Mouse (Mus musculus) cerebellum, adult 18-20 months (tissue): ENCODE data around the gene Abhd2.

ENCODE experiments used
- DNase-seq, 2 experiments: peaks; one replicate each; pipeline ENCODE4 v3.0.0; 2021

Abhd2 gene

GRCm38 (mm10) chr7:79272789-79273718, at the start of gene Abhd2:
Gene Abhd2 (plus strand): TSS chr7:79273199.
- peak; percentile 100 for DNase-seq

- no peak for DNase-seq
These were observed 47.5 kb upstream of the Abhd2 start for GRCm38 (mm10) chr7:79225477-79225876.

DNA sequence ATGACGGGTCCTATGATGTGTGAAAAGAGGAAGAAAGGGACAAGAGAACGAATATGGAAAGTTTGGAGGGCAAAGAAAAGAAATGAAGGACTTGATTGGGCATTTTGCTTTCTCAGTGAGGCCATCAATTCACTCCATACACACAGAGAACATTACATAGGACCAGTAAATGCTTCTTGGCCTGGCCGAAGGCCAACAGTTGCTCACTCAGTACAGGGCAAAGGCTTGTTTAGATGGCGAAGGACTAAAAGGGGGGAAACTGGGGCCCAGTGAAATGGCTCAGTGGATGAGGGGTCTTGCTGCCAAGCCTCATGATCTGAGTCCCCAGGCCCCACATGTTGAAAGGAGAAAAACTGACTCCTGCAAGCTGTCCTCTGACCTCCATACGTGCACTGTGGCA, 46.8 kb upstream of the Abhd2 start:
- no peak for DNase-seq

DNA sequence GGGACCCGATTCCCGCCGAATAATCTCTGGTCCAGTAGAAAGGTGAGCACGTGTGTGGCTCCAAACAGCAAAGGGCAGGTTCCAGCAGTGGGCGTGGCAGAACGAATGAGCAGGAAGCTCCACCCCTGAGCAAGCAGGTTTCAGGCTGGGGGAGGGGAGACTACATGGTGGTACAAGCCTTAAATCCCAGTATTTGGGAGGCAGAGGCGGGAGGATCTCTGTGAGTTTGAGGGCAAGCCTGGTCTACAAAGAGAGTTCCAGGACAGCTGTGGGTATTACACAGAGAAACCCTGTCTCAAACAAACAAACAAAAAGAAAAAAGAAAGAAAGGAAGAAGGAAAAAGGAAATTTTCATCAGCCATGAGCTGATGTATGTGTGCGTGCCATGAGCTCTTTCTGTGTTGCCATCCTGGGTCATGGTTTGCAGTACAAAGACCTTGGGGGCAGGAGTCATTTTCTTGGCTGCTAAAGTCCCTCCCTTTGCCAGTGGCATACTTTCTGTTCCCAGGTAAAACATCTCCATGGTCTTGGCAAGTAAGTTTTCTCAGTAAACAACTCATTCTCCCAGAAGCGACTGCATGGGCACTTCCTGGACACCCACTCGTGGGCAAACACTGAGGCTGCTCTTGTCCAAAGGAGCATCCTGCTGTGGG, 46.0 kb upstream of the Abhd2 start:
- DNase-seq = no peak

- DNase-seq = peak; percentile 71 to 85
These were observed 44.5 kb upstream of the Abhd2 start for GRCm38 (mm10) chr7:79228471-79228870.

GRCm38 (mm10) chr7:79231577-79231976, 41.4 kb upstream of the Abhd2 start:
- no peak for DNase-seq

DNA sequence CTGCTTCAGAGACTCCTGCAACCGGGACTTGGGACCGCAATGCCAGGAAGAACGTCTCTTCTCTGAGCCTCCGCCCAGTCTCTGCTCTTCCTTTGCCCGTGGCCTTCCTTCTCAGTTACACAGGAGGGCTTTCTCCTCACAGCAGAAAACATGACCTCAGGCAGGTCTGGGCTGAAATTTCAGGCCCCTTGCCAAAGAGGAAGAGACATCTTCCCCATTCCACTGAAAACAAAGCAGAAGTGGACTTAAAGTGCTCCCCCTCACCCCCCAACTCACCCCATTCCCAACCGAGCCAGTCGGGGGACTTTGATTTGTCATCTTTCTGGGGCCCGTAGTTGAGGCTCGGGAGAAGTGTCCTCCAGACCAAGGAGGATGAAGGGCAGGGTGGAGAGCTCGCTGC, 41.0 kb upstream of the Abhd2 start:
- no peak for DNase-seq

GRCm38 (mm10) chr7:79238741-79239140, 34.3 kb upstream of the Abhd2 start:
- peak in 1 of 2 experiments; percentile 23 for DNase-seq

DNA sequence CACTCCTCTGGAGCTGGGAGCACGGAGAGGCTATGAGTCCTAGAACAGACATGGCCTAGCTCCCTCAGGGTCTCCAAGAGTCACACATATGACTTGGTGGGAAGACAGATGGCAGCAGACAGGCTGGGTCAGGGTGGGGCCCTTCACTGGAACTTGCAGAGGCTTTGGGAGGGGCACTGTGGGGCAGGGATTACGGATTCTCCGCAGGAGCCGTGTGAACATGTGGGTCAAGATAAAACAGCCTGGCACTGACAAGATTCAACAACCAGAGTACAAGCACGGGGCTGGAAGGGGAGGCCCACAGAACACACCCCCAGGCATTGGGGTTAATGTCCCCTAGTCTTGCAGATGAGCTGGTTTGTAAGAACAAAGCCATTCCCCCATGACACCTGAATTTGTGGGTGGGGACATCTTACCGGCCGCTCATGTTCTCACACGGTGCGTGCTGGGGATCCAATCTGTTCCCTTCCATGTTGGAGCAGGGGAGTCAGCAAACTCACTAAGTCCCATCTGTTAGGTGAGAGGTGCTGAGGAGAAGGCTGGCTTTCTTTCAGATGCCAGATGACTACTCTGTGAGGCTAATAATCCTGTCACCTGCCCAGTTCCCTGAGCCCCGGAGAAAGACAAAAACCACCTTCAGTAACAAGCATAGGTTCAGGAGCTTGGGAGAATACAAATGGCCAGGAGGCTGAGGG, 30.9 kb upstream of the Abhd2 start:
- peak; percentile 56 to 67 for DNase-seq

DNA sequence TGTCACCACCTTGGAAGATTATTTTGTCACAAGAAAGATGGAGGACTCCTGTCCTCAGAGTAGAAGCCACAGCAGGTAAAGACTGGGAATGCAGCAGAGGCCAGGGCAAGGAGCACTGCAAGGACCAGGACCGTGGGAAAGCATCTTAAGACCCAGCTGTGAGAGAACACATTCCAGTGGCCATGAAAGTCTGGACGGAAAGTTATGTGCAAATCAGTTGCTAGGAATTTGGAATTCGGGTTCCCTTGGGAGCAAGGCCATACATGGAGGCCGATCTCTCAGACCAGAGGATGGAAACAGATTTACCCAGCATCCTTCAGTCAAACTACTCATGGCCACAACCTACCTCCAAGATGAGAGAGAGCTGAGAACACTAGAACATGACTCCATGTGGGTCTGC, 29.8 kb upstream of the Abhd2 start:
- DNase-seq = no peak

GRCm38 (mm10) chr7:79246039-79246670, 26.8 kb upstream of the Abhd2 start:
- peak; percentile 62 to 78 for DNase-seq

GRCm38 (mm10) chr7:79247408-79247807, 25.6 kb upstream of the Abhd2 start:
- no peak for DNase-seq

- no peak for DNase-seq
These were observed 25.1 kb upstream of the Abhd2 start for GRCm38 (mm10) chr7:79247881-79248389.

DNA sequence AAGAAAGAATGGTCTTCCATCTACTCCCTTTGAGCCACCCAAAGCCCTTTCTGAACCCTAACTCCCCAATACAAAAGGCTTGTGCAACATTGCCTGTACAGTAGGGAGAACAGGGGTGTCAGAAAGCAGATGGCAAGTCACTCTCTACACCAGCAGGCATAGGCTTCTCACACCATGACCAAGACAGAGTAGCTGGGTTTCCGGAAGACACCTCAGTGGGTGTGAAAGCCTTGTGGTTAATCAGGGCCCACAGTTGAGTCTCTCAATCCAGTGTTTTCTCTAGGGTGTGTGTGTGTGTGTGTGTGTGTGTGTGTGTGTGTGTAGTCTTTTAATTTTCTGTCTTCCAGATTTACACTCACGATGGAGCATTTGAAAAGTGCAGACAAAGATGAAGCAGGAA, 23.4 kb upstream of the Abhd2 start:
- DNase-seq = no peak

GRCm38 (mm10) chr7:79254248-79254888, 18.6 kb upstream of the Abhd2 start:
- DNase-seq = peak; percentile 30 to 36

GRCm38 (mm10) chr7:79255350-79255749, 17.6 kb upstream of the Abhd2 start:
- no peak for DNase-seq

DNA sequence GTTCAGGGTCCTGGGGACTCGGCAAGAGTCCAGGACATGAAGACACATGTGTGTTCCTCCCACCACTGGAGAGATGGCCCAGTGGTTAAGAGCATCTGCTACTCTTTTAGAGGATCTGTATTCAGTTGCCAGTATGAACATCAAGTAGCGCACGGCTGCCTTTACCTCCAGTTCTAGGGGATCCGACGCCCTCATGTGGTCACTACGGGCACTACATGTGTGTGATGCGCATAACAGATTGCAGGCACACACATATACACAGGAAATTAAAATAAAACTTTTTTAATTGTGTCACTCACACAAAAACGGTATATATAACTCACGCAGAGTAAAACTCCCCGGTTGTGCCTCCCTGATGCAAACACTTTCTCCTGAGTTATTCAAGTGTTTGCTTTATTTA, 17.2 kb upstream of the Abhd2 start:
- no peak for DNase-seq

GRCm38 (mm10) chr7:79256716-79257115, 16.3 kb upstream of the Abhd2 start:
- DNase-seq = no peak

DNA sequence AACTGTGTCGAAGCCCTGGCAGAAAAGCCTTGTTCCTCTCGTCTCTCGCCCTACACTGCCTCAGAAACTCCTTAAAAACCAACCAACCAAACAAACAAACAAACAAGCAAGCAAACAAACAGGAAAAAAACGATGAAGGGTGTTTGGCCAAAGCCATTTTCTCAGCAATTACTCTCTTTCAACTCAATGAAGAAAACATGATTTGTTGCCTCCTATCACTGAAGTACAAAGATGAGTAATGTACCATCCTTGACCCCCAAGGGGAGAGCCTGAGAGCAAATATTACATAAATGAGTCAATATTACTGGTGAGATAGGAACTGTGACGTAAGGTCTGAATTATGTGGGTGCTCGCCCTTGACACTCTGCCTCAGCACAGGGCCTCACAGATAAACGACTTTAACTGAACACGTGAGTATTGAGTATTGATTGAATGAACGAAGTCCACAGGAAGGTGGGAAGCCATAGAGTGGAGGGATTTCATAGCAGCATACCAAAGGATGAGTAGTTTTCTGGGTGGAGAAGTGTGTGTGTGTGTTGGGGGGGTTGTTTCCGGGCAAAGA, 13.9 kb upstream of the Abhd2 start:
- no peak for DNase-seq

- DNase-seq = no peak
These were observed 10.5 kb upstream of the Abhd2 start for GRCm38 (mm10) chr7:79262478-79262877.

GRCm38 (mm10) chr7:79263776-79264175, 9.2 kb upstream of the Abhd2 start:
- DNase-seq = no peak

DNA sequence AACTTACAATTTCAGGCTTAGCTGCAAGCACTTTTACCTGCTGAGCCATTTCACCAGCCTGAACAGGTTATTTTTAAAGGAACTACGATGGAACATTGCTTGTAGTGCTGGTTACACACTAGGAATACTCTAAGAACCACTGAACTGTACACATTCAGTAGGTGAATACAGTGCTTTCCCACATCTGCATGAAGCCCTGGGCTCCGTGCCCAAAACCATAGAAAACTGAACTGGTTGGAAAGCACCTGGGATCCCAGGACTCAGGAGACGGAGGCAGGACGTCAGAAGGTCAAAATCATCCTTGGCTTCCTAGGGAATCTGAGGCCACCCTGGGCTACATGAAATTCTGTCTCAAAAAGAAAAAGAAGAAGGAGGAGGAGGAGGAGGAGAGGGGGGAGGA, 6.8 kb upstream of the Abhd2 start:
- DNase-seq = no peak
